Mouse (Mus musculus): ENCODE data around the gene Pdcd1lg2.

DNA sequence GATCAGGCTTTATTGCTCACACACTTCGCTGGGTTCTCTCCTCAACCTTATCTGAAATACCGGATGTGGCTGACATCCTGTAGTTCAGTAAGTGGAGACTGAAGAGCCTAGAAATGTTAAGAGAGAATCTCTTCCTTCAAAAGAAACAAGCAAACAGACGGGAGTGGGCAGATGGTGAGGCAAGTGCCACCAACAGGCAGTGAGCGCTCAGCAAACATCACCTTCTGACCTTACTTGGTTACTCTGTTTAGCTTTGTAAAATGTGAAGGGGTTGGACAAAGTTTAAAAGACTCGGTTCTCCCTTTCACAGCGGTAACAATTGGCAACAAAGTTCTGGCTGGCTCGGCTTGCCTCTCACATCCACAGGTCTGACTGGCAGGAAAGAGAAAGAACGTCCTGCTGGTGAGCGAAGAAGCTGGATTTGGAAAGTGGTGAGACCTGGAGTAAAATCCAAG, 8.0 kb downstream of the Pdcd1lg2 start:
- no peak for TF ChIP-seq CTCF (IDR thresholded peaks at IDR 0.05; ENCODE audit: insufficient read depth, low read length)
- TF ChIP-seq POLR2A (IDR thresholded peaks at IDR 0.05; ENCODE audit: borderline replicate concordance, extremely low read depth, low read depth, low read length) = no peak

All from lung, adult 2 months (tissue).